Mouse (Mus musculus) hindbrain, embryonic 16.5 days (tissue): ENCODE measurements at regions not wholly inside any gene's neighbourhood (a gene's known extent, or its start where the extent isn't known, plus 50 kb on each side); places are given as distances from the start of the nearest gene placed in this dataset.

Experiments
- ATAC-seq: fragments of 200-750 bp; cut with Nextera tagmentation; 2 replicates; pipeline ENCODE4 v1.8.0; 2017; ENCODE audit warnings: moderate TSS enrichment, moderate library complexity
- H3K27ac ChIP-seq: fragments of 300-500 bp; sonication (generic); 2 replicates; pipeline ENCODE4 v1.5.1; 2014; ENCODE audit warnings: low read depth, mild to moderate bottlenecking, control low read depth, low read length, moderate library complexity
- H3K27me3 ChIP-seq: fragments of 300-500 bp; sonication (generic); replicated peaks from 2 replicates; pipeline ENCODE4 v1.6.1; 2014; ENCODE audit warnings: low read length; ENCODE audit not compliant: control insufficient read depth, insufficient read depth
- H3K36me3 ChIP-seq: fragments of 300-500 bp; sonication (generic); 2 replicates; pipeline ENCODE4 v1.6.1; 2014; ENCODE audit warnings: mild to moderate bottlenecking, low read length, moderate library complexity, mixed read lengths; ENCODE audit not compliant: control insufficient read depth, insufficient read depth
- H3K4me1 ChIP-seq: fragments of 300-500 bp; sonication (generic); 2 replicates; pipeline ENCODE4 v1.6.1; 2014; ENCODE audit warnings: low read depth, low read length; ENCODE audit not compliant: control insufficient read depth, insufficient read depth
- H3K4me2 ChIP-seq: fragments of 300-500 bp; sonication (generic); 2 replicates; pipeline ENCODE4 v1.6.1; 2014; ENCODE audit warnings: mild to moderate bottlenecking, low read length, control low read depth, moderate library complexity
- H3K4me3 ChIP-seq: fragments of 300-500 bp; sonication (generic); 2 replicates; pipeline ENCODE4 v1.5.1; 2014; ENCODE audit warnings: mild to moderate bottlenecking, low read length, control low read depth, moderate library complexity
- H3K9ac ChIP-seq: fragments of 300-500 bp; sonication (generic); 2 replicates; pipeline ENCODE4 v1.6.1; 2014; ENCODE audit warnings: low read depth, mild to moderate bottlenecking, control low read depth, low read length, moderate library complexity
- H3K9me3 ChIP-seq: fragments of 300-500 bp; sonication (generic); 2 replicates; pipeline ENCODE4 v1.6.1; 2014; ENCODE audit warnings: mild to moderate bottlenecking, low read length, moderate library complexity; ENCODE audit not compliant: control insufficient read depth
- WGBS: fragments of 180-500 bp; shearing (Covaris S2); extraction: QIAGEN DNeasy Blood & Tissue Kit; methylation state at CpG from one replicate; pipeline ENCODE4 v1.1.7; 2014; 5-methylcytosine and 5-hydroxymethylcytosine counted together

DNA sequence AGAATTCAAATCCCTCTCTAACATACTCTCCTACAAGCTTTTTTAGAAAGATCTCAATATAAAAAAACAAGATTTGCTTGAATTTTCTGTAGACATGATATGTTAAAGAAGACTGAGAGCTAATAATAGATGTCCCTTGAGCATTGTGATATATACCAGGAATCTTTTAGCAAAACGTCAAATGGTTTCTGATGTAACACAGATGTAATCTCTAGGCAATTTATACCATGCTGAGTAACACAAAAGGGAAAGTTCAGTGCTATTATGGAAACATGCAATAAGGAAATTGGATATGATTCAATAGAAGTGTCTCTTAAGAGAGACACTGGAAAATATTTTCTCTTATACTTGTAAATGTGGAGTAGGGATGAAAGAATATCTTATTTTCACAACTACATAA is 434.8 kb upstream of the Fsip2 start:
- ATAC-seq: no peak
- no peak overlapping the region for H3K4me3 ChIP-seq
- H3K4me1 ChIP-seq: no peaks in the 10 kb centered on the region

GRCm38 (mm10) chr2:82515165-82515564 is 428.3 kb upstream of the Fsip2 start:
- H3K9ac ChIP-seq: no peak overlapping the region
- no peak overlapping the region for H3K4me2 ChIP-seq
- no peaks in the 10 kb centered on the region for H3K9me3 ChIP-seq
- WGBS: 39% methylated on average over 3 of the region's 3 CpGs
- H3K27me3 ChIP-seq: no peaks in the 10 kb centered on the region
- H3K36me3 ChIP-seq: no peaks in the 10 kb centered on the region
- no peak overlapping the region for H3K27ac ChIP-seq
- no peak overlapping the region for H3K4me3 ChIP-seq
- no peaks in the 10 kb centered on the region for H3K4me1 ChIP-seq
- peak; percentile 48; the same call in 1 of the 2 replicates for ATAC-seq

More for the DNA sequence above, 434.8 kb upstream of the Fsip2 start:
- Histone ChIP-seq H3K9ac (no peak overlapping the region), H3K27ac (no peak overlapping the region), H3K36me3 (no peaks in the 10 kb centered on the region), H3K9me3 (no peaks in the 10 kb centered on the region), H3K27me3 (no peaks in the 10 kb centered on the region), H3K4me2 (no peak overlapping the region)
- 22% methylated on average over 1 of the region's 1 CpGs for WGBS

- Histone ChIP-seq H3K9me3 (no peaks in the 10 kb centered on the region), H3K36me3 (no peaks in the 10 kb centered on the region), H3K4me3 (no peak overlapping the region), H3K27me3 (no peaks in the 10 kb centered on the region), H3K27ac (no peak overlapping the region), H3K4me1 (no peaks in the 10 kb centered on the region), H3K4me2 (no peak overlapping the region), H3K9ac (no peak overlapping the region)
- ATAC-seq: 0 out of 2 replicates have a peak, but pooled peaks have one; percentile 42
- 73% methylated on average over 3 of the region's 3 CpGs for WGBS
These were observed 423.5 kb upstream of the Fsip2 start for GRCm38 (mm10) chr2:82519951-82520350.

- Histone ChIP-seq H3K4me1 (no peaks in the 10 kb centered on the region), H3K27me3 (no peaks in the 10 kb centered on the region), H3K27ac (no peak overlapping the region), H3K4me2 (no peak overlapping the region), H3K9ac (no peak overlapping the region), H3K36me3 (no peaks in the 10 kb centered on the region), H3K9me3 (no peaks in the 10 kb centered on the region), H3K4me3 (no peak overlapping the region)
- WGBS: 60% methylated on average over 3 of the region's 3 CpGs
- no peak for ATAC-seq
These were observed 404.5 kb upstream of the Fsip2 start for GRCm38 (mm10) chr2:82538958-82539357.

GRCm38 (mm10) chr2:82540676-82541075 is 402.8 kb upstream of the Fsip2 start:
- no peaks in the 10 kb centered on the region for H3K9me3 ChIP-seq
- H3K4me1 ChIP-seq: no peaks in the 10 kb centered on the region
- H3K27me3 ChIP-seq: no peaks in the 10 kb centered on the region
- H3K27ac ChIP-seq: no peak overlapping the region
- no peaks in the 10 kb centered on the region for H3K36me3 ChIP-seq
- H3K9ac ChIP-seq: no peak overlapping the region
- no peak overlapping the region for H3K4me3 ChIP-seq
- no peak overlapping the region for H3K4me2 ChIP-seq
- no peak for ATAC-seq

GRCm38 (mm10) chr2:82570358-82570757 is 373.1 kb upstream of the Fsip2 start:
- Histone ChIP-seq H3K4me3 (no peak overlapping the region), H3K36me3 (no peaks in the 10 kb centered on the region), H3K27me3 (no peaks in the 10 kb centered on the region), H3K9me3 (no peaks in the 10 kb centered on the region), H3K9ac (no peak overlapping the region), H3K27ac (no peak overlapping the region), H3K4me1 (no peaks in the 10 kb centered on the region), H3K4me2 (no peak overlapping the region)
- no peak for ATAC-seq

DNA sequence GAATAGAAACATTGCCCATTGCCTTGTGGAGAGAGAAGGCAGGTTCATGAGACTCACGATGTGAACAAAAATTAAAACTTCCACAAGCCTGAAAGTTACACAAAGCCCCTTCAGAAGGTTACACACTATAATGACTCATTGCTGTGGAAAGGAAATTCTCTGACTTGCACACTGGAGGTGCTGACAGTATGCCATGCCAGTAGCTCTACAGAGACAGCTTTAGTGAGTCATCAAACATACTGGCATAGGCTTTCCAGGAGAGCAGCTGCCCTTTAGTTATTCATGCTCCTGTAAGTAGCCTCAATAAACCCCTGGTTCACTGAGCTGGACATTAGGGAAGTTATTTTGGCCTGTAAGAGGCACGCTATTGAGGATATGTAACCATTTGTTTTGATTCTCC is 371.3 kb upstream of the Fsip2 start:
- peak; percentile 69; the same call in 1 of the 2 replicates for ATAC-seq
- 79% methylated on average over 2 of the region's 2 CpGs for WGBS
- no peak overlapping the region for H3K4me3 ChIP-seq

DNA sequence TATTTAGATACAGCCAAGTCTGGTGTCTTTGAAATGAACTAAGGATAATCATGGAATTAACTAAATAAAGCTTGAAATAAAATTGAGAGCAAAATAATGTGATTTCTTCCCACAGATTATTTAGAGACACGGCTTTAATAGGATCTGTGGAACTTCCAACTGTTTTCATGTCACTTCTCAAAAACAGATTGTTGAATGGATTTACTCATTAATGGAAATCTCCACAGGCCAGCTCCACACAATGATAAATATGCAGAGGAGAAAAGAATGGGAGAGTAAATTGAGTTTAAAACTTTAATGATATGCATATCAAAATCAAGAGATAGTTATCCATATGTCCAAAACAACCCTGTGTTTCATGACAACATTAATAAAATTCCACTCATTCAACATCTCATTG is 369.6 kb upstream of the Fsip2 start:
- Histone ChIP-seq H3K36me3 (no peaks in the 10 kb centered on the region), H3K4me2 (no peak overlapping the region), H3K4me1 (no peaks in the 10 kb centered on the region), H3K27ac (no peak overlapping the region), H3K4me3 (no peak overlapping the region), H3K27me3 (no peaks in the 10 kb centered on the region), H3K9ac (no peak overlapping the region), H3K9me3 (no peaks in the 10 kb centered on the region)
- no peak for ATAC-seq
- 63% methylated on average over 1 of the region's 1 CpGs for WGBS

More for the DNA sequence above, 371.3 kb upstream of the Fsip2 start:
- Histone ChIP-seq H3K36me3 (no peaks in the 10 kb centered on the region), H3K27me3 (no peaks in the 10 kb centered on the region), H3K9me3 (no peaks in the 10 kb centered on the region), H3K27ac (no peak overlapping the region), H3K9ac (no peak overlapping the region), H3K4me2 (no peak overlapping the region), H3K4me1 (no peaks in the 10 kb centered on the region)

DNA sequence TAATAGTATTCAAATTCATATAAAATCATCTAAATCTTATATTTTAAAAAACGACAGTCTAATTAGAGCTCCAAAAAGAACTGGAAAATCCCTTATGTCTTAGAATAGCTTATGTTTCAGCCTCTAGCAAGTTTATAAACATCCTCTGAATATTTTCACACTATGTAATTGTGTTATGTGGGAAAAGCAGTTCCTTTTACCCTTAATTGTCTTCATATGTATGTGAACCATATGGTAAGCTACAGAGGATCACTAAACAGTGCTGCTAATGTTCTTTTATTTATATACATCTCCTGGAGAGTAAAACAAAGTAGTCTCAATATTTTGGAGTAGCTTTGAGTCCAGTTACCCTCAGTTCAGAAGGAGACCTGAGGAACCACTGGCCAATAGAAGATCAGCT is 363.8 kb upstream of the Fsip2 start:
- no peak for ATAC-seq
- H3K9me3 ChIP-seq: no peaks in the 10 kb centered on the region
- WGBS: 87% methylated on average over 1 of the region's 1 CpGs

GRCm38 (mm10) chr2:82616185-82616584 is 327.2 kb upstream of the Fsip2 start:
- H3K36me3 ChIP-seq: no peaks in the 10 kb centered on the region
- no peak overlapping the region for H3K27ac ChIP-seq
- 27% methylated on average over 3 of the region's 3 CpGs for WGBS
- H3K9me3 ChIP-seq: no peaks in the 10 kb centered on the region
- no peak overlapping the region for H3K9ac ChIP-seq
- H3K4me1 ChIP-seq: no peaks in the 10 kb centered on the region
- no peak overlapping the region for H3K4me3 ChIP-seq
- ATAC-seq: no peak
- no peak overlapping the region for H3K4me2 ChIP-seq
- no peaks in the 10 kb centered on the region for H3K27me3 ChIP-seq

More for the DNA sequence above, 363.8 kb upstream of the Fsip2 start:
- Histone ChIP-seq H3K36me3 (no peaks in the 10 kb centered on the region), H3K4me3 (no peak overlapping the region), H3K9ac (no peak overlapping the region), H3K4me1 (no peaks in the 10 kb centered on the region), H3K27me3 (no peaks in the 10 kb centered on the region), H3K4me2 (no peak overlapping the region), H3K27ac (no peak overlapping the region)
